Mouse (Mus musculus) MEL (cell line): Measurements from ENCODE around the gene Fam131c. TPM values are rescaled to one million over a fixed set of nuclear protein-coding genes. Genes with fewer than 3 reads are reported as not detected.

ENCODE experiments used
- DNase-seq: peaks from one replicate; pipeline ENCODE4 v3.0.0; 2011; ENCODE audit warnings: low read depth, low spot score
- H3K27ac ChIP-seq: 2 replicates; pipeline ENCODE4 v1.5.1; 2012; ENCODE audit warnings: low read depth, mild to moderate bottlenecking, control low read depth, low read length, moderate library complexity; ENCODE audit not compliant: control insufficient read depth
- H3K27me3 ChIP-seq, 2 experiments: fragments of 150-350 bp in 1 of 2; sonication (generic) in 1 of 2; 2 replicates each; pipeline ENCODE4 v1.6.1; 2012; ENCODE audit warnings: low read length in 2 of 2, mild to moderate bottlenecking in 2 of 2, improper control_type of control experiment in 1 of 2, moderate library complexity in 1 of 2; ENCODE audit not compliant: insufficient read depth in 2 of 2, control insufficient read depth in 1 of 2
- H3K36me3 ChIP-seq, 2 experiments: 2 replicates each; pipeline ENCODE4 v1.6.1; 2012 to 2014; ENCODE audit warnings: low read length in 2 of 2, improper control_type of control experiment in 1 of 2, inconsistent platforms in 1 of 2, mild to moderate bottlenecking in 1 of 2; ENCODE audit not compliant: insufficient read depth in 2 of 2, control insufficient read depth in 1 of 2
- H3K4me1 ChIP-seq, 2 experiments: fragments of 150-350 bp in 1 of 2; sonication (generic) in 1 of 2; 2 replicates each; pipeline ENCODE4 v1.6.1; 2012; ENCODE audit warnings: low read length in 2 of 2, improper control_type of control experiment in 1 of 2, mild to moderate bottlenecking in 1 of 2; ENCODE audit not compliant: insufficient read depth in 2 of 2, control insufficient read depth in 1 of 2
- H3K4me3 ChIP-seq, 2 experiments: fragments of 150-350 bp in 1 of 2; sonication (generic) in 1 of 2; 2 replicates each; pipeline ENCODE4 v1.5.1; 2012; ENCODE audit warnings: low read depth in 2 of 2, low read length in 2 of 2, mild to moderate bottlenecking in 2 of 2, moderate library complexity in 2 of 2, control low read depth in 1 of 2, improper control_type of control experiment in 1 of 2; ENCODE audit not compliant: control insufficient read depth in 1 of 2, insufficient read depth in 1 of 2
- H3K79me2 ChIP-seq: 2 replicates; pipeline ENCODE4 v1.6.1; 2012; ENCODE audit warnings: mild to moderate bottlenecking, low read length, moderate library complexity; ENCODE audit not compliant: control insufficient read depth, poor library complexity, insufficient read depth
- H3K9ac ChIP-seq: 2 replicates; pipeline ENCODE4 v1.6.1; 2012; ENCODE audit warnings: low read depth, mild to moderate bottlenecking, control low read depth, low read length, moderate library complexity; ENCODE audit not compliant: control insufficient read depth, poor library complexity, severe bottlenecking
- H3K9me3 ChIP-seq: fragments of 150-350 bp; sonication (generic); replicated peaks from 2 replicates; pipeline ENCODE4 v1.6.1; 2012; ENCODE audit warnings: mild to moderate bottlenecking, low read length, improper control_type of control experiment, moderate library complexity; ENCODE audit not compliant: insufficient read depth
- BHLHE40 ChIP-seq: IDR thresholded peaks from 2 replicates; pipeline ENCODE4 v1.6.1; 2012; ENCODE audit warnings: low read depth, mild to moderate bottlenecking, inconsistent platforms, low read length, improper control_type of control experiment, borderline replicate concordance
- CHD1 ChIP-seq: IDR thresholded peaks from 2 replicates; pipeline ENCODE4 v1.6.1; 2012; ENCODE audit warnings: low read depth, mild to moderate bottlenecking, inconsistent platforms, low read length, improper control_type of control experiment
- CHD2 ChIP-seq: IDR thresholded peaks from 2 replicates; pipeline ENCODE4 v1.6.1; 2011; ENCODE audit warnings: low read length, improper control_type of control experiment
- E2F4 ChIP-seq: IDR thresholded peaks from 2 replicates; pipeline ENCODE4 v1.6.1; 2011; ENCODE audit warnings: low read depth, low read length, improper control_type of control experiment, borderline replicate concordance
- EP300 ChIP-seq, 2 experiments: IDR thresholded peaks; 2 replicates each; pipeline ENCODE4 v1.6.1; 2011; ENCODE audit warnings: improper control_type of control experiment in 2 of 2, low read length in 2 of 2, low read depth in 1 of 2, mild to moderate bottlenecking in 1 of 2
- ETS1 ChIP-seq: IDR thresholded peaks from 2 replicates; pipeline ENCODE4 v1.6.1; 2012; ENCODE audit warnings: low read depth, mild to moderate bottlenecking, inconsistent platforms, low read length, improper control_type of control experiment, moderate library complexity
- GABPA ChIP-seq: IDR thresholded peaks from 2 replicates; pipeline ENCODE4 v1.6.1; 2012; ENCODE audit warnings: low read depth, mild to moderate bottlenecking, inconsistent platforms, low read length, improper control_type of control experiment, moderate library complexity
- MAX ChIP-seq: IDR thresholded peaks from 2 replicates; pipeline ENCODE4 v1.6.1; 2011; ENCODE audit warnings: low read length, improper control_type of control experiment
- MXI1 ChIP-seq: IDR thresholded peaks from 2 replicates; pipeline ENCODE4 v1.6.1; 2011; ENCODE audit warnings: mild to moderate bottlenecking, low read depth, low read length, improper control_type of control experiment
- MYB ChIP-seq: IDR thresholded peaks from 2 replicates; pipeline ENCODE4 v1.6.1; 2011; ENCODE audit warnings: mild to moderate bottlenecking, low read depth, low read length, improper control_type of control experiment
- NELFE ChIP-seq: IDR thresholded peaks from 2 replicates; pipeline ENCODE4 v1.6.1; 2011; ENCODE audit warnings: low read depth, low read length, improper control_type of control experiment
- POLR2A ChIP-seq, 2 experiments: IDR thresholded peaks; 2 replicates each; pipeline ENCODE4 v1.6.1; 2011 to 2012; ENCODE audit warnings: low read length in 2 of 2, mild to moderate bottlenecking in 2 of 2, control low read depth in 1 of 2, improper control_type of control experiment in 1 of 2, low read depth in 1 of 2, moderate library complexity in 1 of 2; ENCODE audit not compliant: control insufficient read depth in 1 of 2, insufficient read depth in 1 of 2, poor library complexity in 1 of 2
- POLR2AphosphoS5 ChIP-seq: IDR thresholded peaks from 2 replicates; pipeline ENCODE4 v1.6.1; 2012; ENCODE audit warnings: low read depth, borderline replicate concordance, mild to moderate bottlenecking, inconsistent platforms, low read length, moderate library complexity, mixed read lengths
- RAD21 ChIP-seq: IDR thresholded peaks from 2 replicates; pipeline ENCODE4 v1.6.1; 2011; ENCODE audit warnings: mild to moderate bottlenecking, low read depth, low read length, improper control_type of control experiment
- RCOR1 ChIP-seq: IDR thresholded peaks from 2 replicates; pipeline ENCODE4 v1.6.1; 2012; ENCODE audit warnings: low read depth, mild to moderate bottlenecking, inconsistent platforms, low read length, improper control_type of control experiment
- SIN3A ChIP-seq: IDR thresholded peaks from 2 replicates; pipeline ENCODE4 v1.6.1; 2012; ENCODE audit warnings: low read length, improper control_type of control experiment, inconsistent platforms
- TBP ChIP-seq: IDR thresholded peaks from 2 replicates; pipeline ENCODE4 v1.8.0; 2011; ENCODE audit warnings: low read depth, low read length, improper control_type of control experiment
- TCF12 ChIP-seq: IDR thresholded peaks from 2 replicates; pipeline ENCODE4 v1.6.1; 2014; ENCODE audit warnings: low read depth, mild to moderate bottlenecking, inconsistent platforms, low read length, improper control_type of control experiment, moderate library complexity
- ZC3H11A ChIP-seq: IDR thresholded peaks from 2 replicates; pipeline ENCODE4 v1.6.1; 2012; ENCODE audit warnings: low read depth, mild to moderate bottlenecking, inconsistent platforms, low read length, improper control_type of control experiment
- polyA plus RNA-seq, 2 experiments: library from polyadenylated mRNA; stranded (reverse) in 1 of 2; unstranded in 1 of 2; fragments of >175 nt in 1 of 2; fragments of >200 nt in 1 of 2; gene quantifications; 2 replicates each; pipeline versions ENCODE4 v1.2.1 to v1.2.4; 2012; ENCODE audit warnings: low replicate concordance in 2 of 2, low read depth in 1 of 2; ENCODE audit not compliant: insufficient read length in 2 of 2, insufficient read depth in 1 of 2, missing spikeins in 1 of 2
- total RNA-seq: library from RNA; depleted of rRNA; stranded (reverse); fragments of 300-350 nt; gene quantifications from 2 replicates; pipeline ENCODE4 v1.2.3, GENCODE M21; 2012

The Fam131c gene
- total and polyA plus RNA-seq, 3 experiments: not detected

- Histone ChIP-seq H3K9ac (no peak overlapping the region), H3K4me1 (no peaks in the 10 kb centered on the region), H3K9me3 (no peaks in the 10 kb centered on the region), H3K4me3 (no peak overlapping the region), H3K36me3 (no peaks in the 10 kb centered on the region), H3K79me2 (no peaks in the 10 kb centered on the region), H3K27ac (no peak overlapping the region), H3K27me3 (peaks cover 0 to 6% of the 10 kb centered on the region in 2 experiments; a peak in 3 of 4 replicates)
- no peak for TF ChIP-seq ETS1
- TF ChIP-seq RAD21: no peak
- TF ChIP-seq NELFE: no peak
- TF ChIP-seq TBP: no peak
- TF ChIP-seq BHLHE40: no peak
- TF ChIP-seq RCOR1: no peak
- TF ChIP-seq POLR2A (IDR thresholded peaks at IDR 0.05; ENCODE audit: control insufficient read depth in 1 of 2, insufficient read depth in 1 of 2, low read depth in 1 of 2, low read length in 2 of 2, poor library complexity in 1 of 2): no peak
- TF ChIP-seq SIN3A: no peak
- TF ChIP-seq MAX: no peak
- no peak for TF ChIP-seq CHD2
- TF ChIP-seq CHD1: no peak
- no peak for TF ChIP-seq ZC3H11A
- no peak for TF ChIP-seq GABPA
- TF ChIP-seq MYB: no peak
- TF ChIP-seq POLR2AphosphoS5: no peak
- DNase-seq: no peak
Measured at GRCm38 (mm10) chr4:141391293-141391692, 23.3 kb downstream of the Fam131c start.

- DNase-seq: no peak
- H3K4me3 ChIP-seq: no peak overlapping the region
- peaks cover 0 to 7% of the 10 kb centered on the region in 2 experiments; a peak in 3 of 4 replicates for H3K27me3 ChIP-seq
- TF ChIP-seq POLR2AphosphoS5 (no peak), CHD2 (no peak), MXI1 (no peak), TCF12 (no peak), EP300 (IDR thresholded peaks at IDR 0.05; ENCODE audit: low read depth in 1 of 2, low read length in 2 of 2) (no peak), RCOR1 (no peak), E2F4 (no peak), MAX (no peak), TBP (no peak), GABPA (no peak)
- TF ChIP-seq, all 39 proteins: peak for 0
- Histone ChIP-seq H3K9ac (no peak overlapping the region), H3K27ac (no peak overlapping the region), H3K9me3 (no peaks in the 10 kb centered on the region), H3K79me2 (no peaks in the 10 kb centered on the region), H3K36me3 (no peaks in the 10 kb centered on the region), H3K4me1 (no peaks in the 10 kb centered on the region)
Measured at GRCm38 (mm10) chr4:141394751-141395150, 26.7 kb downstream of the Fam131c start.
